Mouse (Mus musculus) liver, postnatal 0 days (tissue): ENCODE results near the gene Adora1. TPM values are rescaled to one million over a fixed set of nuclear protein-coding genes. Genes with fewer than 3 reads are reported as not detected.

ENCODE experiments used
- ATAC-seq: fragments of 200-750 bp; cut with Nextera tagmentation; 2 replicates; pipeline ENCODE4 v1.8.0; 2017; ENCODE audit warnings: mild to moderate bottlenecking, moderate library complexity
- DNase-seq: peaks from one replicate; pipeline ENCODE4 v3.0.0-alpha.2; 2016
- H3K27ac ChIP-seq: fragments of 300-500 bp; sonication (generic); 2 replicates; pipeline ENCODE4 v1.5.1; 2014; ENCODE audit warnings: antibody characterized with exemption, moderate library complexity, mild to moderate bottlenecking, low read depth
- H3K27me3 ChIP-seq: fragments of 300-500 bp; sonication (generic); 2 replicates; pipeline ENCODE4 v1.6.1; 2014; ENCODE audit warnings: low read length, control low read depth, mixed read lengths; ENCODE audit not compliant: insufficient read depth
- H3K36me3 ChIP-seq: fragments of 300-500 bp; sonication (generic); replicated peaks from 2 replicates; pipeline ENCODE4 v1.6.1; 2014; ENCODE audit warnings: mild to moderate bottlenecking, control low read depth, low read length, moderate library complexity, mixed read lengths; ENCODE audit not compliant: insufficient read depth
- H3K4me1 ChIP-seq: fragments of 300-500 bp; sonication (generic); 2 replicates; pipeline ENCODE4 v1.6.1; 2014; ENCODE audit warnings: antibody characterized with exemption, mild to moderate bottlenecking, control low read depth; ENCODE audit not compliant: insufficient read depth
- H3K4me2 ChIP-seq: fragments of 300-500 bp; sonication (generic); 2 replicates; pipeline ENCODE4 v1.6.1; 2014; ENCODE audit warnings: low read depth, mild to moderate bottlenecking, low read length, moderate library complexity, mixed read lengths
- H3K4me3 ChIP-seq: fragments of 300-500 bp; sonication (generic); 2 replicates; pipeline ENCODE4 v1.5.1; 2014; ENCODE audit warnings: low read depth, low read length
- H3K9ac ChIP-seq: fragments of 300-500 bp; sonication (generic); replicated peaks from 2 replicates; pipeline ENCODE4 v1.6.1; 2014; ENCODE audit warnings: mild to moderate bottlenecking, moderate library complexity
- H3K9me3 ChIP-seq: fragments of 300-500 bp; sonication (generic); 2 replicates; pipeline ENCODE4 v1.6.1; 2016; ENCODE audit warnings: mild to moderate bottlenecking, control low read depth, low read length, mixed read lengths
- CTCF ChIP-seq: sonication (generic); IDR thresholded peaks from 2 replicates; pipeline ENCODE4 v1.5.1; 2016; ENCODE audit warnings: antibody characterized with exemption, low read depth
- EP300 ChIP-seq: IDR thresholded peaks from 2 replicates; pipeline ENCODE4 v1.6.1; 2016; ENCODE audit warnings: antibody characterized with exemption, low read depth, mild to moderate bottlenecking
- WGBS: fragments of 180-500 bp; shearing (Covaris S2); extraction: QIAGEN DNeasy Blood & Tissue Kit; methylation state at CpG from one replicate; pipeline ENCODE4 v1.1.7; 2014; ENCODE audit not compliant: insufficient replicate concordance; 5-methylcytosine and 5-hydroxymethylcytosine counted together
- polyA plus RNA-seq: library from polyadenylated mRNA; unstranded; fragments of >200 nt; fragmentation: Nextera tagmentation; extraction: Ambion mirVana; gene quantifications from 2 replicates; pipeline ENCODE4 v1.2.1, GENCODE M21; 2015

The Adora1 gene
- polyA plus RNA-seq, 1 experiment from 2014 or later, result 8.3 TPM

DNA sequence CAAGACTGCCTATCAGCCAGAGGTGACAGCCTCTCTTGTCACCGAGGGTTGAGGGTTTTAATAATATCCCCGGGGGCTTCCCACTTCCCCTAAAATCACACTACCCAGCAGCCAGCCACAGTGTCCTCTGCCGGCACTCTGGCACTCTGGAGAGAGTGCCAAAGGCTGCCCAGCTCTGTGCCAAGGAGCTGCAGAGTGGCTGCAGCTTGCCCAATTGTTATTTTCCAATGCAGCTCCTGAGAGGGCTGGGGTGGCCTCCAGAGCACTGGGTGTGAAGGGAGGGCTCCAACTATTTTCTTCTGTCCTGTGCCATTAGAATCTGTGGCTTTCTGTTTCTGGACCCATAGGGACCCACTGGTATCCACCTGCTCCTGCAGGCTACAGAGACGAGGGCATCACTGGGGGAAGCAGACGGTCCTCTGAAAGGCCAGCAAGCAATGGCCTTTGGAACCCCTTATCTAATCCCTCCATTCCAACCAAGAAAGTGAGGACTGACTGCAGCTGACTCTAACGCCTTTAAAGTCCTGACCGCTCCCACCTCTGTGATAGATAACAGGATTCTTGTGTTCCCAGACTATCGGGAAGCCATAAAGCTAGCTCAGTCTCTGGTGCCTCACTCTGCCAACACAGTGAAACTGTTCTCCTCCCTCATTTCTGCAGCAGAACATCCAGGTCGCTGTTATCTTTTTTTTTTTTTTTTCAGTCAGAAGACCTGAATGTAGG is 29.8 kb downstream of the Adora1 start:
- WGBS, result 26% methylated on average over 9 of the region's 9 CpGs

DNA sequence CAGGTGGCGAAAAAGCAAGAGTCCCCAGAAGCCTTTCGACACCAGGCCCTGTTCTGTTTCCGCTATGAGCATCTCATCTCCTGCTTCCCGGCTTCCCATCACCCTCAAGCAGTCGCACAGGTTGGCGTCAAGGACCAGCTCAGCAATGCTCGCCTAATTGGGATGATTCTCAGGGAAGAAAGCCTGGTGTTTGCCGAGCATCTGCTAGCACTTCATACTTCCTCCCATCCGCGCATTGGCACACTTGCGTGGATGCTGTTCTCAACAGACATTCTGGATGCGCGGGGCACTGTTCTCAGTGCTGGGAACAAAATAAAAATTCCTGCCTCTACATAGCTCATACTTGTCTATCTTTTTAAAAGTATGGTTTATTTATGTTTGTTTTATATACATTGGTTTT is 31.0 kb downstream of the Adora1 start:
- Histone ChIP-seq H3K4me3 (no peak overlapping the region), H3K27ac (no peak overlapping the region), H3K9me3 (no peaks in the 10 kb centered on the region), H3K27me3 (no peaks in the 10 kb centered on the region), H3K36me3 (no peaks in the 10 kb centered on the region; the same call in none of the 2 replicates), H3K4me2 (no peak overlapping the region), H3K9ac (no peak overlapping the region), H3K4me1 (no peaks in the 10 kb centered on the region)
- DNase-seq (no peak), ATAC-seq (no peak)
- 83% methylated on average over 13 of the region's 13 CpGs for WGBS
- TF ChIP-seq EP300 (no peak), CTCF (no peak)

More for the DNA sequence above, 29.8 kb downstream of the Adora1 start:
- Histone ChIP-seq H3K4me2 (no peak overlapping the region), H3K27me3 (no peaks in the 10 kb centered on the region), H3K36me3 (no peaks in the 10 kb centered on the region; the same call in none of the 2 replicates), H3K9me3 (no peaks in the 10 kb centered on the region), H3K4me3 (no peak overlapping the region), H3K9ac (no peak overlapping the region), H3K4me1 (no peaks in the 10 kb centered on the region), H3K27ac (no peak overlapping the region)
- ATAC-seq, result peak; percentile 67; the same call in 1 of the 2 replicates
- no peak for DNase-seq
- TF ChIP-seq EP300, result no peak
- no peak for TF ChIP-seq CTCF

DNA sequence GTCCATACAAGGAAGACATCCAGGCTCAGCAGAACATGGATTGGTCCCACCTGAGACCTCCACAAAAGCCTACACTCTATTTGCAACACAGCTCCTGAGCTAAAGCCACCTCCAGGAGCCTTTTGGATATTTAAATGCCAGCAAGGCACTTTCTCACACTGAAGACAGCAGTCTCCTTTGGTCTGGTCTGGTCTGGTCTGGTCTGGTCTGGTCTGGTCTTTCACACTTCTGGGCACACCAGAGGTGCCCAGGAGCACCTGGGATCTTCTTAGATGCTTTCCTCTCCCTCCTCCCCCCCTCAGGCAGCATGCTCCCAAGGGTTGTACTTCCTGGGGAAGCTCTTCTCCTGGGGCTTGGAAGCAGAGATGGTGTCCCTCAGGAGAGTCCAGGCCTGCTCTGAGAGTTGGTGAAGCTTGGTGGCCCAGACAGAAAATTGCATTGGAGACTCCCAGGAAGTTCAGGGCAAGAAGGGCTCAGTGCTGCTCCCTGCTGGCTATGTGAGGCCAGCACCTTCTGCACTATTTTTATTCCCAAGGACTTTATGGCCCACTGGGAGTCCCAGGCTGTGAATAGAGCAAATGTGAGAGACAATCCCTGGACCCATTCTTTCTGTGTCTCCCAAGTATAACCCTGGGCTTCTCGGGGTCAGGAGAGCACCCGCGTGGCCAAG is 33.3 kb downstream of the Adora1 start:
- ATAC-seq (no peak), DNase-seq (peak; percentile 72)
- Histone ChIP-seq H3K4me1 (no peaks in the 10 kb centered on the region), H3K27me3 (no peaks in the 10 kb centered on the region), H3K27ac (no peak overlapping the region), H3K9me3 (no peaks in the 10 kb centered on the region), H3K4me3 (no peak overlapping the region), H3K9ac (no peak overlapping the region), H3K4me2 (no peak overlapping the region), H3K36me3 (no peaks in the 10 kb centered on the region; the same call in none of the 2 replicates)
- TF ChIP-seq CTCF, result peak; percentile 79
- no peak for TF ChIP-seq EP300
- 44% methylated on average over 3 of the region's 3 CpGs for WGBS

DNA sequence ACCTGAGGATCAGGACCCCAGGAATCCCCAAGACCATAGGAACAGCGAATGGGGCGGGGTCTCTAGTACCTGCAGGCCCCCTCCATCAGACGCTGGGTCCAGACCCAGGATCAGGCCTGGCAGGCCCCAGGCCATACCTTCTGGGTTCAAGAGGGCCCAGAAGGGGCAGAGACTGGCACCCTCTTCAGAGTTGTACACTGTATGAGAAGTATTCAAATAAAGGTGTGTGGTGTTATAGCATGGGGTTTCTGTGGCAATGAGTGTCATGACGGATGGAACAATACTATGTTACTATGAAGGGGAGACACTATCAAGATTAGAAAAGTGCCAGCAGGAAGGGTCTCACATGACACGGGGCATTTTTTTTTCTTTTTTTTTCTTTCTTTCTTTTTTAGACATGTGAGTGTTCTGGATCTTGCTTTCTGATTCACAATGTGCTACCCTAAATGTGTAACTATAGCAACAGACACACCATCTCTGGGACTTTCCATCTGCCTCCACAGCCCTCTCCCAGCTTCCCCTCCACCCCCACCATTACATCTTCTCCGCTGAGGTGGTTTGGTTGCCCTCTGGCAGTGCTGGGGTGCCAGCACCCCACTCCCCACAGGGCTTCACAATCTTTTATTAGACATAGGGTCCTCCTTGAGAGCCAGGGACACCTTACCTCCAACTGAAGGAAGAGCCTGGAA is 34.1 kb downstream of the Adora1 start:
- peaks cover 1% of the 10 kb centered on the region for H3K4me1 ChIP-seq
- DNase-seq, result no peak
- no peak overlapping the region for H3K4me3 ChIP-seq
- no peak for TF ChIP-seq CTCF
- TF ChIP-seq EP300, result no peak
- no peaks in the 10 kb centered on the region for H3K27me3 ChIP-seq
- no peaks in the 10 kb centered on the region for H3K9me3 ChIP-seq
- ATAC-seq, result no peak
- no peaks in the 10 kb centered on the region; the same call in none of the 2 replicates for H3K36me3 ChIP-seq
- no peak overlapping the region for H3K27ac ChIP-seq
- no peak overlapping the region for H3K4me2 ChIP-seq
- WGBS, result 77% methylated on average over 6 of the region's 6 CpGs
- H3K9ac ChIP-seq, result no peak overlapping the region

DNA sequence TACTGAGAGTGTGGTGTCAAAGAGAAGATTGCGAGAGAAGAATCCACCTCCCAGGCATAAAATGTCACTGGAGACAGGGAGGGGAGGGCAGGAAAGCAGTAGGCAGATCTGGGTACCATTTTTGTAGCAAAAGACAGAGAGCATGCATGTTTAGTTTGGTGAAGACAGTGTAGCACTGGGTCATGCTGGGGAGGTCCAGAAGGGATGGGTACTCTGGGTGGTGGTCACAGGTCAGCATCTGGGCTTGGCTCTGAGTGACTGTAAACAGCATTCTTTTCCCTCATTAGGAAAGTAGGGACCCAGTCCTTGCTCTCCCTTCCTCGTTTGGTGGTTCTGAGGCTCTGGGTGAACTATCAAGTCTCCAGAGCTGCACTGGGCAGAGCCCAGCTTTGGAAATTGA is 34.8 kb downstream of the Adora1 start:
- 50% methylated on average over 2 of the region's 2 CpGs for WGBS

More for the DNA sequence above, 34.8 kb downstream of the Adora1 start:
- Histone ChIP-seq H3K4me3 (no peak overlapping the region), H3K36me3 (no peaks in the 10 kb centered on the region; the same call in none of the 2 replicates), H3K9me3 (no peaks in the 10 kb centered on the region), H3K27me3 (no peaks in the 10 kb centered on the region), H3K27ac (no peak overlapping the region), H3K4me1 (peaks cover 8% of the 10 kb centered on the region), H3K9ac (no peak overlapping the region), H3K4me2 (no peak overlapping the region)
- TF ChIP-seq EP300 (no peak), CTCF (no peak)
- no peak for DNase-seq
- ATAC-seq, result no peak
